Mouse (Mus musculus) stomach, postnatal 0 days (tissue): ENCODE measurements at regions not wholly inside any gene's neighbourhood (a gene's known extent, or its start where the extent isn't known, plus 50 kb on each side); places are given as distances from the start of the nearest gene placed in this dataset.
A peak's percentile ranks its signal among the peaks of the same experiment; 100 is the strongest.

Experiments used
- CTCF ChIP-seq: IDR thresholded peaks from 2 replicates; pipeline ENCODE4 v1.5.1; 2016; ENCODE audit warnings: antibody characterized with exemption, low read depth, mild to moderate bottlenecking, moderate library complexity
- EP300 ChIP-seq: optimal IDR thresholded peaks from 2 replicates; pipeline ENCODE3; 2016; ENCODE audit warnings: antibody characterized with exemption

- TF ChIP-seq CTCF (peak; percentile 46), EP300 (no peak)
These were observed 120.6 kb upstream of the Rpl34 start for GRCm38 (mm10) chr3:130850766-130851308.
